Mouse (Mus musculus) neutrophil, adult 65 days (primary cell): ENCODE results near the gene Kif1a. TPM values are rescaled to one million over a fixed set of nuclear protein-coding genes. Genes with fewer than 3 reads are reported as not detected.

Experiments
- total RNA-seq: library from RNA; stranded (reverse); gene quantifications from 2 replicates; pipeline ENCODE4 v1.2.4, GENCODE M21; 2023

The Kif1a gene
- total RNA-seq: 0.54 and 2.0 TPM in 2 replicates

GRCm38 (mm10) chr1:93101571-93102061 is at the start of gene Kif1a:
TSS of gene Kif1a (minus strand) at chr1:93101951.

GRCm38 (mm10) chr1:93135036-93135526 is 33.3 kb upstream of the Kif1a start, which contains the start of gene Agxt:
TSS of gene Agxt (plus strand) at chr1:93135240.

GRCm38 (mm10) chr1:93006061-93006460 is 95.7 kb downstream of the Kif1a start, which contains the start of gene Aqp12:
TSS of gene Aqp12 (plus strand) at chr1:93006334.

Other genes with a start within 250 kb of the Kif1a start
- not detected in 2 replicates for gene Ankmy1, start 199.0 kb downstream of the Kif1a start, total RNA-seq
- gene Dusp28, start 195.0 kb downstream of the Kif1a start, total RNA-seq: 1.1 and 1.3 TPM in 2 replicates
- gene Rnpepl1, start 191.2 kb downstream of the Kif1a start, total RNA-seq: 64.1 and 106 TPM in 2 replicates
- gene Capn10, start 167.6 kb downstream of the Kif1a start, total RNA-seq: 23.9 and 26.6 TPM in 2 replicates
- gene Gpr35, start 151.1 kb downstream of the Kif1a start, total RNA-seq: 19.9 and 20.6 TPM in 2 replicates
- gene Aqp12, start 95.6 kb downstream of the Kif1a start, total RNA-seq: not detected in 2 replicates
- gene Agxt, start 33.3 kb upstream of the Kif1a start, total RNA-seq: not detected in 2 replicates
- not detected in 2 replicates for gene 2310007B03Rik, start 59.0 kb upstream of the Kif1a start, total RNA-seq
- gene Crocc2, start 66.8 kb upstream of the Kif1a start, total RNA-seq: not detected in 2 replicates
- gene Sned1, start 133.9 kb upstream of the Kif1a start, total RNA-seq: 3.6 and 8.2 TPM in 2 replicates
- 12.3 and 12.6 TPM in 2 replicates for gene Mterf4, start 204.0 kb upstream of the Kif1a start, total RNA-seq
- gene Ppp1r7, start 240.9 kb upstream of the Kif1a start, total RNA-seq: 13.9 and 15.2 TPM in 2 replicates
- gene Pask, start 241.5 kb upstream of the Kif1a start, total RNA-seq: 4.8 and 12.4 TPM in 2 replicates